Mouse (Mus musculus): ENCODE data around the gene Edem3.
"Not testable (repeated sequence)": the region's sequence is repeated elsewhere in the genome, so short reads cannot be mapped to it uniquely, and the experiment has no call there.

The Edem3 gene

DNA sequence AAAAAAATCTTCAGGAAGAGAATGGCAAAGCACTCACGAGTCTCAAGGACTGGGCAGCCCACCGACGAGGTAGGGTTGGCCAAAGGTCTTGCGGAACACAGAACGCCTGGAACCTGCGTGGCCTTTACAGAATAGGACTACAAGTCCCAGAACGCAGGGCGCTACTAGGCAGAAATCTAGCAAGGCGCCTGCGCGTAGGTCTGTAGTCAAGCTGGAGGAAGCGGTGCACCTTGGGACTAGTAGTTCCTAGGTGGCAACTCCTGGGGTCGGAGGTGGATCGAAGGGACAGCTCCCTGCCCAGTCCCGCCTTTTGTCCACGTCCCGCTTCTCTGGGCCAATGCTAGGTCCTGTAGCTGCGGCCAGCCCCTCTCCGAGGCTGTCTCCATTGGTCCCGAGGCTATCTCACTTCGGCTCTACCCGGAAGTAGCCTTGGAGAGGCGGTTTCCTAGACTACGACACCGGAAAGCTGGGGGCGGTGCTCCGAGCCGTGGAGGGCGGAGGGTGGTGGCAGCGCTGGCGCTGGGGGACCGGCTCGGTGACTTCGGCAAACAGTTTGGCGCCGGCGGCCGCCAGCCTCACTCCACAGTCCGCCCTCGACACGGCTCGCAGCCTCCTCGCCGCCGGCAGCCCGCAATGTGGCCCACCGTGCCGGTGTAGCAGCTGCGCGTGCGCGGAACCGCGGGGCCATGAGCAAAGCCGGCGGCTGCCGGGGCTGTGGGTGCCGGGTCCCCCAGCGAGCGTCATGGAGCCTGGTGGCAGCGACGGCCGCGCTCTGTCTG is at the start of gene Edem3:
Edem3 (plus strand) TSS at position 491 of the 779 bp plus-strand sequence.
- peak; percentile 99 for DNase-seq (ENCODE audit: low spot score)

DNA sequence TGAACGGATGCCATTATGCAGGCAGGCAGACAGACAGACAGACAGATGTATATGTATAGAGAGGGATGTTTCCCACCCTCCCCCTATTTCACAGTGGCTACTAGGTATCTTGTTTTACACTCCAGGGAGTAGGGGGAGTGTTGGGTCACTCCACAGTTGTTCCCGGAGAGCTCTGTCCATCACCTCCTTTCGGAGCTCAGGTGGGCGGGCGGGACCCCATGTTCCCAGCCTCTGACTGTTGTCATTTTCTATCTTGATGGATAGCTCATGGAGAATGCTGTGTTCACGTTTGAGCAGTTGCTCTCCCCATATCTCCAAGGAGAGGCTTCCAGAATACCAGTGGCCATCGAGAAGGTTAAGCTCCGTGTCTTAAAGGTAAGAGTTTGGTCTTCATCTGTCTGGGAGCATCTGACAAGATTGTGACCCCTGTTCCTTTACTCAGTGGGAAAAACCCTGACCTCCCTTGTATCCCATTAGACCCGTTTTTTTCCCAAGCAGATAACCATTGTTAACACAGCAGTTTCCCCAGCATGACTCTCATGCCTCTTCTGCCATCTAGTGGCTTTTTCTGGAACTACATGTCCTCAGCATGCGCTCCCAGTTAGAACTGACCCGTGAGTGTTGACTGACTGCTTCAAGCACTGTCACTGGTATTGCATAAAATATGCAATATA is 49.3 kb upstream of the Edem3 start:
- DNase-seq (ENCODE audit: low spot score), result peak; percentile 93

DNA sequence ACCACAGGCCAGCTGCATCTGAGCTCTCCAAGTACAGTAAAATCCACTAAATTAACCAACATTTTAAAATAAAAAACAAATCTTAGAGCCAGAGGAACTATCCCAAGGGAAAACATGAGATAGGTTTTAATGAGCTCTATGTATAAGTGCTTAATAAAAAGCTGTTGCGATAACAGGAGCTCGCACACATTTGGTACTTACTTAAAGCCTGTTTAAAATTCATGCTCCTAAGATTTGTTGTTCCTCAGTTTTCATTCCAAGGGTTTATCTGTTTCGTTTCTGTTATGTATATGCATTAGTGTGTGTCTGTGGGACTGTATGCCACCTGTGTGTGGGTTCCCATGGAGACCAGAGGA is 48.8 kb upstream of the Edem3 start:
- DNase-seq (ENCODE audit: low spot score), result no peak

- DNase-seq (ENCODE audit: low spot score), result no peak
These were observed 46.0 kb upstream of the Edem3 start for GRCm38 (mm10) chr1:151708966-151709733.

DNA sequence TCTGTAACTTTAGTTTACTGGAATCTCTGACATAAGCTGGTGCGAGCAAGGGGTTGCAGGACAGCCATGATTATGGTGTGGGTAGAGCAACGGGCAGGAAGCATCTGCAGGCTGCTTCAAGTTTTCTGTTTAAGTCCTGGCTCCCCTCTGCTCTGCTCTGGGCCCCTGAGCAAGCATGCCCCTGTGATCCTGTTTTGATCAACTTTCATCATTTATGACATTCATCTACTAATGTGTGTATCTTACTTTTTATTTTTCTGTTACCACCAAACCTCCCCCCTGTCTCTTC is 45.5 kb upstream of the Edem3 start:
- no peak for DNase-seq (ENCODE audit: low spot score)

DNA sequence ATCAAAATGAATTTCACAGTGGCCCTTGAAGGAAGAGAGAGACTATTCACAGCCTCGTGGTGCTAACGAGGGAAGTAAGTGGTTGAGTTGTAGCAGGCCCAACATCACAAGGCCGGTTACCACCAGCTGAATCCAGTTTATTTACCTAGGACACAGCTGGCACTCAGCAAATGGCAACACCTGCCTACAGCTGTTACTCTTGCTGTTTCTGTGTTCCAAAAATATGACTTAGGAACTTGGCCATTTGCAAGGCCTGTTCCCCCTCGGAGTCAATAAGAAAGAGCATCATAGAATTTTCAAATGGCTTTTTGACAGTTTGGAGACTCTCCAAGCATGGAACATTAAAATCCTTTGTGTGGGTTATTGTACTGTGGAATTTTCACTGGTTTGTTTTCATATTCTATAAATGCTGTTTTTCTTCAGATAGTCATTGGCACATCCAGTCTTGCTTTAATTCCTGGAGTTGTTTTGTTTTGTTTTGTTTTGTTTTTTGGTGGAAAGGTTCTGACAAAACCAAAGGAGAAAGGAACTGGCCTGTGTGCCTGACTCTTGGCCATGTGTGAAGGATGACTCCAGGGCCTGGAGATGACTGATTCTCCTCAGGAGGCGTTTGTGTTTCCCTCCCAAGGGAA is 44.6 kb upstream of the Edem3 start:
- DNase-seq (ENCODE audit: low spot score), result no peak

- DNase-seq (ENCODE audit: low spot score), result no peak
These were observed 44.1 kb upstream of the Edem3 start for GRCm38 (mm10) chr1:151711062-151711461.

- no peak for DNase-seq (ENCODE audit: low spot score)
These were observed 42.5 kb upstream of the Edem3 start for GRCm38 (mm10) chr1:151712664-151713063.

DNA sequence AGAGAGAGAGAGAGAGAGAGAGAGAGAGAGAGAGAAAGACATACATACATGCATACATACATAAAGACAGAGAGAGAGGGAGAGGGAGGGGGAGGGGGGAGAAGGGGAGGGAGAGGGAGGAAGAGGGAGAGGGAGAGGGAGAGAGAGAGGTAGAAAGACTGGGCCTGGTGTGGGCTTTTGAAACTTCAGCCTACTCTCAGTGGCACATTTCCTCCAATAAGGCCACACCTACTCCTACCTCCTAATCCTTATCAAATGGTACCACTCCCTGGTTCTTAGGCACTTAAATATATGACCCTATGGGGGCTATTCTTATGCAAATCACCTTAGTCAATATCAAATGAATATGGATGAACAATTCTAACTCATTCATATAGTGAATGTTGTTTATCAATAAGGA is 41.5 kb upstream of the Edem3 start:
- DNase-seq (ENCODE audit: low spot score), result no peak

GRCm38 (mm10) chr1:151716024-151716710 is 39.0 kb upstream of the Edem3 start:
- DNase-seq (ENCODE audit: low spot score), result no peak

DNA sequence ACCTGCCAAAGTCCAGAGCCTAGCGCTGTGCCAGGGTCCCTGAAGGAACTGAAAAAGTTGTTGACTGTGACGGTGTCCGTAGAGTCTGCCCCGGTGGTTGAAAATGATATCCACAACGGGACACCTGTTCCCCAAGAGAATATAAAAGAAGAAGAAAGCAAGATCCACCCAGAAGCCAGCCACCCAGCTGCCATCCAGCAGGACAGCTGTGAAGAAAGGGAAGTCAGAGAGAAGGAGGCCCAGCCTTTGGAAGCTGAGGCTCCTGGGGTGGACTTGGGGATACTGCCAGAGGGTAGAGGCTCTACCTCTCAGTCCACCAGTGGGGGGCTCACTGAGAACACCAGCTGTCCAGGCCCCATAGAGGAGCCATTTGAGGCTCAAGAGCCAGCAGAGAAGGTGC is 37.5 kb upstream of the Edem3 start:
- DNase-seq (ENCODE audit: low spot score), result no peak

DNA sequence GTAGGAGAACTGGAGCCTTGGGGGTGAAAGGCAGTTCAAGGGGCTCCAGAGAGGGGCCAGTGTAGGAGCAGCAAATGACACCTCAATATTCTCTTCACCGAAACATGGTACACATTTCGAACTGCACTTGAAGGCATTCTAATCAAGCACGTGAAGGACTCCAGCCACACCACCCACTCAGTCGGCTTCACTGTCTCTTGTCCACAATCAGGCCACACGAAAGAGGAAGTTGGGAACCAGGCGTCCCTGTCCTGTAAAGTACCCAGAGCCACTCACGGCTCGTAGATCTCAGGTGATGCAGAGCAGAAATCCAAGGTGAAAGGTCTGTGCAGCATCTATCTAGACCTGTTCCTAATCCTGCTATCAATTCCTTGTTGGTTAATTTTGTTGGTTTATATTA is 36.6 kb upstream of the Edem3 start:
- no peak for DNase-seq (ENCODE audit: low spot score)

DNA sequence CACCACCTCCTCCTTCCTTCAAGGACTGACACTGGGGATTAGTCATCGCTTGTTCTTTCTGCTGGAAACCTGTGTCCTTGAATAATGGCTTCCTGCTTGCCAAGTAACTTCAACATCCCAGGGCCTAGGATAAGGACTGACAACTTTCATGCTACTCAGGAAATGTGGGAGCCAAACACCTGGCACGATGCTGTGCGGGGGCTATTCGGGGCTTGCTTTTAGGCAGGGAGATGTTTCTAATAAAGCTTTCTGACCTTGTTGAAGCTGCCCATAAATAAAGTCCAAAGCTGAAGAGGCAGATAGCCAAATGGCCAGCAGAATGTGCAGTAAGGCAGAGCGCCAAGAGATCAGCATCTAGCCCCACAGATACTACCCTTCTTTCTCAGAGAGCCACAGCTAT is 35.3 kb upstream of the Edem3 start:
- DNase-seq (ENCODE audit: low spot score), result no peak

DNA sequence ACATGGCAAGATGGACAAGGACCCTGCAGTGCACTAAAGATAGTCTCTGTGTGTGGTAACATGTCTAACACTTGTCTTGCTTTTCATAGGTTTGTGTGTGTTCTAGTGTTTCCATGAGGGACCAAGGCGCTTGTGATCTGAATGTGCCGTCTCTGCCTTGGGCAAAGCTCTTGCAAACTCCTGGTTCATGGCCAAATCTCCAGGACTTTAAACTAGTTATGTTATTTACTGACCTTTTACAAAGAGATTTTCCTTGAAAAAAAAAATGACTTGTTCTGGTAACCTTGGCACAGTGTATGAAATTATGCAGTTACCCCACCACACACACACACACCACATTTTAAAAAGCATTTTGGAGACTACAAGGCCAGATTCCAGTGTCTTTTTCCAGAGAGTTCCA is 34.6 kb upstream of the Edem3 start:
- no peak for DNase-seq (ENCODE audit: low spot score)

GRCm38 (mm10) chr1:151721357-151721983 is 33.7 kb upstream of the Edem3 start:
- DNase-seq (ENCODE audit: low spot score), result no peak

- DNase-seq (ENCODE audit: low spot score), result no peak
These were observed 31.4 kb upstream of the Edem3 start for GRCm38 (mm10) chr1:151723771-151724170.

DNA sequence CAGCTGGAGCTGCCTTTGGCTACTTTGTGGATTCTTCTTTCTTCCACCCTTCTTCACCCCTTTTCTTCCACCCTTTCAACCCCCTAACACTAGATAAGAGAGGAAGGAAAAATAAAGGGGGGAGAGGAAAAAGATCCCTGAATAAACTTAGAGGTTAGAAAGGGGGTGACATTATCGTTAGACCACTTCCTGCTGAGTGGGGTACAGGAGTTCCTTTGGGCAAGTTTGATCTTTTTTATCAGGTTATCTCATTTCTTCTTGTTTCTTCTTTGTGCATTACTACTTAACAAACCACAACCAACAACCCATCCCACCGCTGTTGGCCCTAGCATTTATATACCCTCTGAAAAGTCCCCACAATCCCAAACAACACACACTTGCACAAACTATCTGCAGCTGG is 29.6 kb upstream of the Edem3 start:
- no peak for DNase-seq (ENCODE audit: low spot score)

DNA sequence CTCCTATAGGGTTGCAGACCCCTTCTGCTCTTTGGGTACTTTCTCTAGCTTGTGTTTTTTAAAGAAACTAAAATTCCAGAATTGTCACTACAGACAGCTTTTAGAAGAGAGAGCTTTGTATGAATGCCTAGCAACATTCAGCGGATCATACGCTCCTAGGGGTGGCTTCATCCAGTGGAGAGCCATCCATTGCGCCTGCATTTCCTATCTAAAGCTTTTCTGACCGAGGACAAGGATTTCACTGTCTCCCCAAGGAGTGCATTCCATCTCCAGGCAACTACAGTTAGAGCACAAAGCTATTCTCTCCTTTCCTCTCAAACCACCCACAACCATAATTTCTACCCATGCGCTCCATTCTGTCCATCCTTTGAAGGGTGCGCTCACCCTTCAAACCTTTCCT is 28.8 kb upstream of the Edem3 start:
- DNase-seq (ENCODE audit: low spot score), result no peak

DNA sequence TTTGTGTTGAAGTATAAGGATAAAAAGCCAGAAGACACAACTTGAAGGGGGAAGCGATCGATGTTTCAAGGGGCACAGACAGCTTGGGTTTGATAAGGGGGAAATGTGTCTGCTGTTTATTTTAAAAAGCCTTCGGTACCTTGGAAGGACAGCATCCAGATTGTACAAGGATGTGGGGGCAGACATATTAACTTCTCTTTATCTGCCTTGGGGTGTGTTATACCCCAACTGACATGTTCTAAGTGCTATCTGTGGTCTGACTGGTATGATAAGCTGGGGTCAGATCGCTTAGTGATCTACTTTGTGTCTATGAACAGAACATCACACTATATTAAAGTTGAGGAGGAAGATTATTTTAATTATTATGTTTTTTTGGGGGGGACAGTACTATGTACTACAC is 27.0 kb upstream of the Edem3 start:
- no peak for DNase-seq (ENCODE audit: low spot score)

GRCm38 (mm10) chr1:151737146-151737545 is 18.0 kb upstream of the Edem3 start:
- no peak for DNase-seq (ENCODE audit: low spot score)

DNA sequence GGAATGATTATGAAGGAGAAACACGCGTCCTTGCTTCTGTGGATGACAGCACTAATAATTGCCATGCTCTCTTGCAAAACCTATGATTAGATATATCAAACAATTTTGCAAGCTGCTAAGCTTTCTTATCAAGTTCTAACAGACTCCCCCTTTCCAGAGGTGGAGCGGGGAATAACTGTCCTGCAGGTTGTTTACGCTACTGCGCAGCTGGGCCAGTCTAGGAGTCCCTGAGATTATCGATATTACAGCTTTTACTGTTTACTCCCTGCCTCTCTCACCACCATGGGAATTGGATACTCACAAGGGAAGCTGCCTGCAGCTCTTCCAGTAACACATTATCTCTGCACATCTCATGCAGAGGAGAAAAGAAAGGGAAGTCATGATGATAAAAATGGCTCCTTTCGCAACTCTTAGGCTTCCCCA is 14.0 kb upstream of the Edem3 start:
- DNase-seq (ENCODE audit: low spot score), result no peak

- not testable (repeated sequence) for DNase-seq (ENCODE audit: low spot score)
These were observed 5.3 kb upstream of the Edem3 start for GRCm38 (mm10) chr1:151749894-151750293.
